Mouse (Mus musculus): ENCODE data around the gene Fam71e2.

Gene Fam71e2

DNA sequence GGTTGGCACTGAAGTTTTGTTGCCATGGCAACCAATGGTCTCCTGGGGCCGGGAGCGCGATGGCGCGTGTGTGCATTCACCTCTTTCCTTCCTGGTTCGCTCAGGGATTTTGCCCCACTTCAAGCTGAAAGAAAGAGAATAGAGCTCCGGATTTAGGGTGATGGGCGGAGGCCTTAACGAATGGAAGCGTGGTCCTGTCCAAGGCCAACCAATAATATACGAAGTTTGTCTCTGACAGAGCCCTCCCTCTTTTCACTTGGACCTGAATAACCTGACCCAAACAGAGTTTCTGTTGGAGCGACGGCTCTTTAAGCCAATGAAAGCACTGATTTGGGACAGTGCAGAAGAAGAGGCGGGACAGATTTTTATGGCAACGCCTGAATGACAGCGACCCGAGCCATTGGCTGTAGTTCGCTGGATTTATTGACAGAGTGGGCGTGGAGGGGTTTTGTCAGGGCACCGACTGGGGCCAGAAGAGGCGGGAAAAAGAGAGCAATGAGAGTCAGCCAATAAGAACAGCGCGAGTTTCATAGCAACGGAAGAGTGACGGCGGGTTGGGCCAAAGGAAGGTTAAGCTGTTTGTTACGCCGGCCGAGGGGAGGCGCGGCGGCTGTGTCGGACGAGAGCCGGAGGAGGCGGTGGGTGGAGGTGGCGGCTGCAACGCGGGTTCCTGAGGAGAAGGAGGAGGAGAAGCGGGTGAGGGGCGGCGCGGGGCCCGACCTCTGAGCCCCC is 31.4 kb downstream of the Fam71e2 start, which contains the start of gene Kmt5c:
Gene Kmt5c (plus strand): TSS at position 572 of the 732 bp plus-strand sequence.
- DNase-seq (ENCODE audit: extremely low read depth, low read depth, low spot score), result peak; percentile 100

DNA sequence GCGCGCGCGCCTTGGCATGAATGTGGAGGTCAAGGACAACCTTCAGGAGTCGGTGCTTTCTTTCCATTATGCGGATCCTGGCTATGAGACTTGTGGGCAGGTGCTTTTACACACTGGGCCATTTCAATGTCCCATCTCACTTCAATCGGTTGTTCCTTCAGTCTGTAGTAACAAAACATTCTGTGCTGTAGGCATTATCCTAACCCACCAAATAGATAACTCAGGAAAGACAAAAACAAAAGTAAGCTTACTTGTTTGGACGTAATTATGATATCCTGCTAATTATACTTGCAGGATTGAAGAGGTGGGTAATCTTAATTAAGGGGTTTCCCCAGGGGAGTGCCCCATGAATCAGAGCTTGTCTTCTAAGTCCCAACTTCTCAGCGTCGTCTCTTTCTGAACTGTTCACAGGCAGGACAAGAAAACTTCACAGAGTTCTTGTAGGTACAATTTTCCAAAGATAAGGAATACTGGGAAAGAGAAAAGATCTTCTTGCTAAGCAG is 32.0 kb downstream of the Fam71e2 start:
- DNase-seq (ENCODE audit: extremely low read depth, low read depth, low spot score), result no peak

DNA sequence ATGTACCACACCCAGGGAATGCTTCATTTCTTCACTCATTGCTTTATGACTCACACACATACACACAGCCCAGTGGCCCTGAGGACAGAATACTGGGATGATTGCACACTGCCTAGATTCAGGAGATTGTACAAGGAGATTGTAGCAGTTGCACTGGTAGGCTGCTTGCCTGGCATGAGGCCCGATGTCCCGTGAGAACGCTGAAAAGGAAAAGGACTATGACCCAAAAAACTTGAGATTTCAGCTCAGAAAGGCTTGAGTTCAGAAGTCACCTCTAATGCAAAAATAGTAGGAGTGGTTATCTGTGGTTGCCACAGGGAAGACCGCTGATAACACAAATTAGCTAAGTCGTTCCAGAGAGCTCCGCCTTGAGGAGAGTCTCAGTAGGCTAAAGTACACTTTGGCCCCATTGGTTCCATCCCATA is 38.1 kb downstream of the Fam71e2 start:
- peak; percentile 65 for DNase-seq (ENCODE audit: extremely low read depth, low read depth, low spot score)

DNA sequence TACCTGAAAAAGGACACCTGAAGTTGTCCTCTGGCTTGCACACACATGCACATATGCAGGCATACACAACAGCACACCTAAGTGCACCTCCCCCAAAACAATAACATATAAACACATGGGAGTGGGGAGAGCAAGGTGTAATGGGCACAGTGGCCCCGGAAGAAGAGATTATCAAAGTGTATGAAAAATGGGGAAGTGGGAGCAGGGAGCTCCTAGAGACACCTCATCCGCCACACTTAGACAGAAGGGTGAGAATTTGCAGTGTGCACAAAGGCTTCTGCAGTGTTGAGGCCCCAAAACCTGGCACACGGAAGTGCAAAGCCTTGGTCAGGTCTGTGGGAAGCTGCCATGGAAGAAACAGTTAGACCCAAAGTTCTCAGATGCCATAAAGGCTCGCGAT is 40.0 kb downstream of the Fam71e2 start:
- DNase-seq (ENCODE audit: extremely low read depth, low read depth, low spot score), result no peak

DNA sequence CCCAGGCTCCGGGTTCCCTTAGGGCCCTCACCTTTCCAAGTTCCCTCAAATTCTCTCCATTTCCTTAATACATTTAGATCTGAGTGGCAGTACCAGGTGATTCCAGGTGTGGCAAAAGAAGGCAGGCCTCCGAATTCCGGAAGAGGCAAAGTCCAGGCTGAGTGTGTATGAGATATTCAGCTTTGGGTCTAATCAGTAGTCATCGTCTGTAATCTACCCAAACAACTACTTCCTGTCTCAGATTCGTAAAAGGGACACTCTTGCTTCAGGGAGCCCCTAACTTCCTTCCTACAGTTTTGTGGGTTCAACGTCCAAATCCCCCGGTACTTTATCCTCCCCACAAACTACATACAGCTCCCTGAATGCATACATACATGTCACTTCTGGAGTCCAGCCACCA is 45.9 kb downstream of the Fam71e2 start, which contains the start of gene Tmem150b:
Gene Tmem150b (minus strand): TSS at position 81 of the 400 bp plus-strand sequence.
- no peak for DNase-seq (ENCODE audit: extremely low read depth, low read depth, low spot score)

DNA sequence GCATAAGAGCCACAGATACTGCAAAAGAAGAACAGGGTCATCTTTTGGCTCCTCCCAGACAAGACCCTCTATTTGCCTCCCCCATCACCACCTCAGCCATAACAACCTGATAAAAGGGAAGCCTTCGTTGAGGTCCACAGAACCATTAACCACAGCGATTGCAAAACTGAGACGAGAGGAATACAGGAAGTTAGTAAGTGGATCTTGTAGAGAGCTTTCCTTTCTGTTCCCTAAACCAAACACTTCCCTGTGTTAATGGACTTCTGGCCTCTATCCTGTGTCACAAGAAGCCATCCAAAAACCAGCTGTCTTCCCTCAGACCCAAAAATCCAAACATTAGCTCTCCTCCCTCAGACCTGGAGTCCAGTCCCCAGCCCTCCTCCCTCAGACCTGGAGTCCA is 46.7 kb downstream of the Fam71e2 start:
- DNase-seq (ENCODE audit: extremely low read depth, low read depth, low spot score), result no peak

DNA sequence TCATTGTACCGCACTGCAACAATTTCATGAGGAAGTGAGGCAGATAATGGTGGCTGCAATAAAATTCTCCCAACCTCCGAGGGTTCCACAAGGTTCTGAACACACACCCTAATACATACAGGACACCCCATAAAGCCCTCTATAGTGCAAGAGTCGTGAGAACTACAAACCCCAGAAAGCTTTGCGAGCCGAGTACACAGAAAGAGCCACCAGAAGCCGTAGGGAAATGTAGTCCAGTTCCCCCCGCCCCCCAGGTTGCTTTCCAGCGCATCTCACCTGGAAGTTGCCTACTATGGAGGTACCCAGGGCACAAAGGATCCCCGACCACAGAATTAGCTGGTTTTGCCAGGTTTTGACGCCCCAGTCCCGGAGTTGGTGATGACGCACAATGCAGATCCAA is 47.6 kb downstream of the Fam71e2 start:
- no peak for DNase-seq (ENCODE audit: extremely low read depth, low read depth, low spot score)

DNA sequence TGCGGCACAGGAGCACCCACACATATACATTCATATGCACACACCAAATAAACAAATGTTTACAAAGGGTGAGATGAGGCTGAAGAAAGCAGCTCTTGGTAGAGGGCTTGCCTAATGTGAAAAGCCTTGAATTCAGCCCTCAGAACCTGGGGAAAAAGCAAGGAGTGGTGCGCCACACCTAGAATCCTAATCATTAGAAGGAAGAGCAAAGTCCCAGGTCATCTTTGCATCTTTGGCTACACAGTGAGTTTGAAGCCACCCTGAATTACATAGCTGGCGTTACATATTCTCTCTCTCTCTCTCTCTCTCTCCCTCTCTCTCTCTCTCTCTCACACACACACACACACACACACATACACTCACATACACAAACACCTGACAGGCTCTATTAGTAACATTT is 51.8 kb downstream of the Fam71e2 start:
- no peak for DNase-seq (ENCODE audit: extremely low read depth, low read depth, low spot score)

DNA sequence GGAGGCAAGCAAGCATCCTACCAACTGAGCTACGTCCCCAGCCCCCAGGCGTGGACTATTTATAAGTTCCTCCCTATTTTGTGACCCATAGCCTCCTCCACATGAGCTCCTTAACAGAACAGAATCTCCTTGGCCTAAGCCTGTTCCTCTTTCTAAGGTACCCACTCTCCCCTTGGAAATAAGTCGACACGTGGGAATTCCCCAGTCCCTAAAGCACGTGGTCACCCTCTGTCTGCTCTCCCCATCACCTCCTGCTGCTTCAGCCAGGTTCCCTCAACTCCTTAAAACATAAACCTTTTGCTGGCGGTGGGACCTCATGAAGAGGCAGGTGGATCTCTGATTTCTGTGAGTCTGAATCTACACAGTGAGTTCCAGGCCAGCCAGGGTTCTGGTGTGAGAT is 54.1 kb downstream of the Fam71e2 start:
- DNase-seq (ENCODE audit: extremely low read depth, low read depth, low spot score), result no peak

DNA sequence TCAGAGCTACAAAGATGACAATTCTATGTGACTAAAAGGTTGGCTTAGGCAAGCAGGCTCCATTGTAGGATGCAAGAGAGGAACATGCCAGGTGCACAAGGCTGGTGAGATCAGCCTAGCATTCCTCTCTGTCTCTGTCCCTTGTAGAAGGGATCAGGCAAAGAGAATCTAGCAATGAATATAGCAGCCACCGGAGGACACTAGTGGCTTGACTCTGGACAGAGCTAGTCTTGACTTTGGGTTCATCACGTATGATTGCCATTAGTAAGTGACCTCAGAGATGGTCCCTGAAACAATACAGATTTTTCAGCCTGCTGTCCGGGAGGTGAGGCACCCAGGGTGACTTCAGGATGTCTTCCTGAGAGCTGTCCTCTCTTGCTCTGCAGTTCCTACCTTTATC is 58.5 kb downstream of the Fam71e2 start:
- DNase-seq (ENCODE audit: extremely low read depth, low read depth, low spot score), result no peak

DNA sequence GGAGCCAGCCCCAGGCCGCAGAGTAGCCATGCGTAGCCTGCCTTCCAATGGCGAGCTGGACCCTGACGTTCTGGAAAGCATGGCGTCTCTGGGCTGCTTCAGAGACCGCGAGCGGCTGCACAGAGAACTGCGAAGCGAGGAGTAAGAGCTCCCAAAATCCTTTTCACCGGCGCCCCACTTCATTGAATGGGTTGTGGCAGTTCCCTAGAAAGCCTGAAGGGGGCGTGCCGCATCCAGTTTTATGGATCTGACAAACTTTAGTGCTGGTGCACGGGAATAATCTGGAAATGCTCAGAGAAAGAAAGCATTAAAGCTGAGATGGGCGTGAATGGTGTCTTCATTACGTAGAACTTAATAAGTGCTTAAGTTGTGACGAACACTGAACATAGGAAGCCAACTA is 66.0 kb downstream of the Fam71e2 start:
- no peak for DNase-seq (ENCODE audit: extremely low read depth, low read depth, low spot score)

Measured in fat pad, adult 2 months (tissue).